Mouse (Mus musculus): ENCODE measurements at regions not wholly inside any gene's neighbourhood (a gene's known extent, or its start where the extent isn't known, plus 50 kb on each side); places are given as distances from the start of the nearest gene placed in this dataset.

DNA sequence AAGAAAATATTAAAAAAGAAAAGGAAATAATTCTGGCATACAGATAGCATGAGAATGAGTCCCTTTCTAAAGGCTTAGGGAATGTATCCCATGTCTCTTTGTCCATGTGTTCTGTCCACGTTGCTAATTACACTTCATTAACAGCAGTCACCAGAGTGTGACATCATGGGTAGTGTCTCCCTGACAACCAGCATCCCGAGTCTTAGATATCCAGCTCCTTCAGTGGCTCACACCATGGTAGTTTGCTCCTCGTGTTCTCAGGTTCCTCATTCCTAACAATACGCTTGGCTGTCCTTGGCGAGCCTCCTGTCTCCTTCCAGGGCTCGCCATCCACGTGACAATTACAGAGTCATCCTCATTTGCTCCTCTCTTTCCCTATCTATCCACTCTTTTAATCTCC lies 388.1 kb upstream of the Dynlrb2 start:
- no peak for DNase-seq

DNA sequence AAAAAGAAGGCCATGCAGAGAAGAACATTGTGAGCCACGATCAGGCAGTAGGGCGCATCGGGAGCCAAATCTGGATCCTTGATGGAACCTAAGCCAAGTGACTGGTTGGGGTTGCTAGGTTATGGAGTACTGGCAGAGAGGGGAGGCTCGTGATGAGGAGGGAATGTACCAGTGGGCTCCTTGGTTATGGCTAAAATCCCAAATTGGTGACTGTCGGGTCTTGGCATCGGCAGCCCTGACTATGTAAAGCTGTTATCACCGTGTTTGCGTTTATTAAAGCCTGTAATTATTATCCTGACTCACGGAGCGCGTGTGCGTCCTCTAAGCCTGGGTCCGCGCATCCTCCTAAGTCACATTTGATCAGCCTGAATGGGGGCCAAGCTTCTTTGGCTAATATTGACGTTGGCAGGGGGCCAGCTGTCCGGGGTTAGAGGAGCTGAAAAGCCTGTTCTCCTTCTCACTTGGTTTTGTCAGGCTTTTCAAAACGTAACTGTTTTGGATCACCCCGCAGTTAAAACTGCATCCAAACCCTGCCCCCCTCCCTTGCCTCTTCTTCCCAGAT lies 388.9 kb upstream of the Dynlrb2 start:
- peak; percentile 78 for DNase-seq

DNA sequence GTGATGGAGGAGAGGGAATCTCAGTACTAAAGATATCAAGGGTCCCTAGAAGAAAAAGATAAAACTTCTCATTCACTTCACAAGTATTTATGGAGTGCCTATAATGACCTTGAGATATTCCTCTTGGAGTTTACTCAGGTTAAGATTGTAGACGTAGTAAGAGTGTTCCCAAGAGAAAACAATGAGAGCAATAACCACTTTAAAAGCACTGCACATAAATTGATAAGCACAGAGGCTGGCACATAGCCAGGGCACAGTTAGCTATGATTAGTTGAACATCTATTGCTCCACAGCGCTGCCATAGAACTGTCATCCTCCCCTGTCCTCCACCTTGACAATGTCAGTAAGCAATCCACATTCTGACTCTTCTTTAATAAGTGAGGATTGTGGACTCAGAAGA lies 389.8 kb upstream of the Dynlrb2 start:
- no peak for DNase-seq

DNA sequence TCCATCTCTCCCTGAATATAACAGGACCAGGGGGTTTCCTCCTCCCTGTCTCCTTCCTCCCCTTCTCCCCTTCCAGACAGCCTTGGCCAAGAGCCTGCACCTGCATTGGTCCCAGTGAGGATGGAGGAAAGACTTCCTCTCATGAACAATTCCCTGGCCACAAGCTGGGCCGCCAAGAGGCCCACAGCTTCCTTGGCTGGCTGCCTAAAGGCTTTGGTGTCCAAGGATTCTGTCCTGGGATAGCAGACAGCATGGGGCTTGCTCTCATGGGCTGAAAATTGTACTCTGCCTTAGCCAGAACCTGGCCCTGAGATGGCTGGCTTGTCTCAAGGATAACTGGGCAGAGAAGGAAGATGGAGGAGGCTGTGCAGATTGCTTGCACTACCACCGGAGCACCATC lies 390.3 kb upstream of the Dynlrb2 start:
- DNase-seq = peak; percentile 68

DNA sequence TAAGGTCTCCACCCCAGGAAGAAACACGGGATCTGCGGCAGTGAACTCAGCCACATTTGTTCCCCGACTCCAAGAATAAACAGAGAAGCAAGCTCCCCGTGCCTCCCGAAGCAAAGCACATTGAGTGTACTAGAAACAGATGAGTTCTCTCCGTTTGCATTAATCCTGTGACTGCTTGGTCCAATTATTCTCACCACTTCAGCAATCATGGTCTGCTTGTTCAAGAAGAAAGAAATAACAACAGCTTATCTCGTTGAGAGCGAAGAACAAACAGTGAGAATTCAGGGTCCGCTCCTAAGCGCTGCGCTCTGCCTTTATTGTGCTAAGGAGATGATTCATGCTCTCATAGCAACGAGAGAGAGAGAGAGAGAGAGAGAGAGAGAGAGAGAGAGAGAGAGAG lies 393.6 kb upstream of the Dynlrb2 start:
- no peak for DNase-seq

DNA sequence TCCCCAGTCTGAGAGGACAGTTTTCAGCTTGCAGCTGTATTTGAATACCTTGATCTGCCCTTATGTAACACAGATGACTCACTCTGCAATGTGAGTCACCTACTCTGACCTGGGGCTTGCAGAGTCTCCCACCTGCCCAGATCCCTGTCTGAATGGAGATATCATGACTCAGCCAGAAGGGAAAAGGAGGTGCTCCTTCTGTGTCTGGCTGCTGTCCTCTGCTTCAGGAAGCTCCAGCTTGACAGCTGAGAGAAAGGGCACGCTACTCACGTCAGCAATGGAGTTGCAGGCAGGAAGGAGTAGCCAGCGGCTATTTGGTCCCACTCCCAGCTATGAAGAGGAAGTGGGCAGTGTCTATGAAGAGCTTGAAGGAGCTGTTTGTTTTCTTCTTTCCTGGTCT lies 389.1 kb upstream of the Maf start:
- DNase-seq = no peak

DNA sequence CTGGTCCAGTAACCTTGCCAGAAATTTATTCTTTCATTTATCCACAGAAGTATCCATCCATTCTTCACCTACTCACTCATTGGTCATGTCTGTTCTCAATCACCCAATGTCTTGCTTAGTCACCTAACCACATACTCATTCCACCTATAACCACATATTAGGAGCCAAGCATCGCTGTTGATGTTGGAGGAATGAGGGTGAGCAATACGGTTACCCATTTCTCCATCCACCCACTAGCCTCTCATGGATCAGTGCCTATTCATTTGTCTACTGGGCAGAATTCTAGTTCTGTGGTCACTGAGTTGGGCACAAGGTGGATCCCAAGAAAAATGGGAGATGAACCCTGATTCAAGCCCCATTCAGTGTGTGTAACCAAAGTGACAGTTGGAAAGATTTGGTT lies 375.6 kb upstream of the Maf start:
- no peak for DNase-seq

DNA sequence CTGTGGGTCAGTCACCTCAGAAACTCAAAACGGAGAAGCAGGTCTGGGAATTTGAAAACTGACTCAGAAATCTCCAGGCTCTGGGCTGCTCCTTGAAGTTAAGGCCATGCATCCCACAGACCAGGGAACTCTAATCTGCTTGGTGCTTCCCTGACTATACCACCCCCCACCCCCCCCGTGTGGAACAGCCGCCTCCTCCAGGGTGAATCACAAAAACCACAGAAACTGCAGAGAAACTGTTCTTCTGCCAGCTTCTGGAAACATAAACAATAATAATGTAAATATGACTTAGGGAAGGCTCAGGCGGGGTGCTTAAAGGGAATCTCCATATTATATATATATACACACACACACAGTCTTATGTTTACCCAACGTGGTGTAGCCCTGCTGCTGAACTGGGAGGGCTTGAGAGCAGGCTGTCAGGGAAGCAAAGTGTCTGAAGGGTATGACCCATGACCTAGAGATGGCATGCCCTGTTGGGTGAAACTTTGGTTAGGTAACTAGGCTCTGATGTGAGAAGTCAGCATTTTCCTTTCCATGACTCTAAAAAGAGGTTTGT lies 371.3 kb upstream of the Maf start:
- DNase-seq = no peak

DNA sequence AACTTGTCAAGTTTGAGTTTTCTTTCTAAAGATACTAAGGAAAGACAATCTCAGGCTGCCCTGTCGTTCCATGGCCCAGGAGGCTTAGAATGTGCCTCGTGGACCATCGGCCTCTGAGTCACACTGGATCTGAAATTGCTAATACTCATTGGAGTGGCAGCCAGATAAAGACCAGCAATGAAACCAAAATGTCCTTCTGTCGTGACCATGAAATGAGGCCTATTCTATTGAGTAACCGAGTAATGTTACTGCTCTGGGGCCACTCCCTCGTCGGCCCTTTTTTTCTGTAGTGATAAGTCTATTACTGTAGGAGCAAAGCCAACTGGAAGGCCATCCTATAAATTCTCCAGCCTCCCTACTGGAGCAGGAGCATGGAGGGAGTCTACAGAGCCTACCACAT lies 363.9 kb upstream of the Maf start:
- no peak for DNase-seq

DNA sequence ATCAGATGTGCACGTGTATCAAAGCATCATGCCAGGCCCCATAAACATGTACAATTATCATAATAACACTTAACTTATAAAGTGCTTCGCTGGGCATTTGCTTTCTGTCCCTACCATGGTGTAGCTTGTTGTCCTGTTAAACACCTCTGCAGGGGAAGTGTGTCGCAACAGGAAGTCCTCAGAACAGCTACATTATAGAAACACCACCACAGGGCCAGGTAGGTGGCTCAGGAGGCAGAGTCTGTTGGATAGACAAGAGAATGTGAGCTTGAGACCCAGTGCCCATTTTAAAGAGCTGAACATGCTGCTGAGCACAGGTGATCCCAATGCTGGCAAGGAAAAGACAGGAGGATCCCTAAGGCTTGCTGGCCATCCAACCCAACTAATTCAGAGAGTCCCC lies 361.9 kb upstream of the Maf start:
- no peak for DNase-seq

DNA sequence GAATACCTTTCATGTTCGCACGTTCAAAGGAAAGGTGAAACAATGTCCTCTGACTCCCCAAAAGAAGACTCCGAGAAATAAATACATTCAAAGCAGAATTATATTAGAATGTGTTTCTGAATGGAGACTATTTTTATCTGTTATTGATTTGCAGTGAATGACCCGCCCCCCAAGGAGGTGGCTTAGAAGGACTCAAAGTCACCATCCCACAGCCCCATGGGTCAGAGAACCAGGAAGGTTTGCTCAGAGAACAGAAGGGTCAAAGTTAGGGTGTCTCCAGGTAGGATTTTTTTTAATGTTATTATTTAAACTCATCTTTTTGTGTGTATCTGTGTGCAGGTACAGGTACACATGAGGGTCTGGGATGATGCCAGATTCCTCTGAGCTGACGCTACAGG lies 360.4 kb upstream of the Maf start:
- no peak for DNase-seq

DNA sequence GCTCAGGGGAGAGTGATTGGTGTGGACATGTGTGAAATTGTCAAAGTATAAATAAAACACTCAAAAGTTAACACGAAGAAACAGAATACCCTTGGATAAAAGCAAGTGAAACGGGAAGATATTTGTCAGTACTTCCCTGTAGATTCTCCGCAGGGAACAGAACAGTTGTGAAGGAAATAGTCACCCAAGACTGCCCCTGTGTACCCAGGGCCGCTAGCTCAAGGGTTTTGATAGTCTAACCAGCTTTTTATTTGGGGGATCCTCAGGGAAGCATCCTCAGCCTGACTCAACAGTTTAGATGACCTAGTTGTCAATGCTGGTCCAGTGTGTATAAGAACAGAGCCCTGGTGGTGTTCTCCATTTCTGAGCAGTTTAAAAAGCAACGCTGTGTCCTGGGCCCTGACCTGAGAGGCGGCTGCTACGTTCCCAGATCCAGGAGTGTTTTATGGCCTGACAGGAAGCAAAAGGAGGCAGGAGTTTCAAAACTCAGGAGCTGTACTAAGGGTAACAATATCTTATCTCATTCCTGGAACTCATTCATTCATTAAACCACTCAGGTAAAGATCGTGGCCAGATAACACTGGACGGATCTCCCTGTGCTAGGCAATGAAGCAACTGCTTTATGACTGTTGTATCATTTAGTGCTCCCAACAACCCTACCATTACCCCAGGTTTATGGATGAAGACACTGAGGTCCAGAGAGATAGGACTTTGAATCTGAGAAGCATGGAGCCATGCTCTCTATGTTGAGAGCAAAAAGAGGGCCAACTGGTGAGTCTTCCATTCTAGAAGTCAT lies 359.8 kb upstream of the Maf start:
- no peak for DNase-seq

DNA sequence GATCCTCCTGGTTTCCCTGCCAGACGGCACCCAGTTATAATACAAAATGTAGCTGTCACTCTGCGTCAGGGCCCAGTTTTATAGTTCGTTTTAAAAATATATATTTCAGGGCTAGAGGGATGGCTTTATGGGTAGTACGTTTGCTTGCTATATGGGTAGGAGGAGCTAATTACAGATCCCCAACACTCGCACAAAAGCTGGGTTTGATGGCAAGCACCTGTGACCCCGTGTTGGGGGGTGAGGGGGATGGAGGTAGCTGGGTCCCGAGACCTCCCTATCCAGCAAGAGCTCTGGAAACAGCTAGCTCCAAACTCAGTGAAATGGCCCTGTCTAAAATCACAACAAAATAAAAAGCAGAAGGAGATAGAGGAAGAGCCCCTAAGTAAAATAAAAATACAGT lies 358.3 kb upstream of the Maf start:
- no peak for DNase-seq

DNA sequence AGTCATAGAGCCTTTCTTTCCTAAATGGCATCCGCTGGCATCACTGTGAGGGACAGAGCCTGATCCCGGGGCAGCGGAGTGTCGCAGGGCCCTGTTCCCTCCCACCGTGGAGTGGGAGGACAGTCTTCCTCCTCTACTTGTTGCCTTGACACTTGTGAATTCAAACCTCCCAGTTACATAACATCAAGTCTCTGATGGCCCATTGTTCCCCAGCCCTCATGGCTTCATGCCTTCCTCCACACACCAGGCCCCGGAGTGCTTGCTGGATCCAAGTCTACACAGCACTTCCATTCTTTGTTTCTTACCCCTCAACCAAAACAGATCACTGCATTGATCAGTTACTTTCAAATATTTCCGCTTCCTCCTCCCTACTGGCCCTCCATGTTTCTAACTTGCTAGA lies 357.7 kb upstream of the Maf start:
- no peak for DNase-seq

DNA sequence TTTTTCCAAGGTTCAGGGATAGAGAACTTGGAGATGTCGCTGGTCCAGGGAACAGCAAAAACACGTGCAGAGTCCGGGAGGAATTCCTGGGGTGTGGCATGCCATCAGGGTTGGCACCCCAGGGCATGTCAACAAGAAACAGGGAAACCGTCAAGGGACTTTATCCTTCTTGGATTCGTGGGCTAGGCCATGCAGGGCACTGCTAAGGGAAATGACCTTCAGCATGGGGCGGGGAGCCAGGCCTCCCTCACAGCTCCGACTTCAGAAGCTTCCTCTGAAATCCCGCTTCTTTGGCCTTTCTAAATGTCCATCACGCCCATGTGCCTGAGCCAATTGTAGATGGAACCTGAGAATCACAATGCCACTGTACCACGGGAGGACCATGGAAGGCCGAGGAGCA lies 357.0 kb upstream of the Maf start:
- no peak for DNase-seq

DNA sequence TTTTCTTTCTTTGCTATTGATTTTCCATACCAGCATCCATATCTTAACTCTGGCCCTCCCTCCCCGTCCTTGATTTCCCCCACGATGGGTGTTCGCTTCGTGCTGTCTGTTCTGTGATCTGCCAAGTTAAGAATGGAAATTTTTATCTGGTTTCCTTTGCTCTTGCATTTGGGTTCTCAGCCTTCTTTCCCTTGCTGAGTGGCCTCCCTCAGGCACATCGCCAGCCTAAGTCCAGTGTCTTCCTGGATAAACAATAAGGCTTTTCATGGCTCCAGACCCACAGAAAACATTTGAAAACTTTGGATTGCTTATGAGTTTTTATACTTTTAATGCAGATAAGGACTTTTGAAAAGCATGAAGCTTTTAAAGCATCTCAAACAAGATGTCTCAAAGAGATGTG lies 355.9 kb upstream of the Maf start:
- peak; percentile 12 for DNase-seq

DNA sequence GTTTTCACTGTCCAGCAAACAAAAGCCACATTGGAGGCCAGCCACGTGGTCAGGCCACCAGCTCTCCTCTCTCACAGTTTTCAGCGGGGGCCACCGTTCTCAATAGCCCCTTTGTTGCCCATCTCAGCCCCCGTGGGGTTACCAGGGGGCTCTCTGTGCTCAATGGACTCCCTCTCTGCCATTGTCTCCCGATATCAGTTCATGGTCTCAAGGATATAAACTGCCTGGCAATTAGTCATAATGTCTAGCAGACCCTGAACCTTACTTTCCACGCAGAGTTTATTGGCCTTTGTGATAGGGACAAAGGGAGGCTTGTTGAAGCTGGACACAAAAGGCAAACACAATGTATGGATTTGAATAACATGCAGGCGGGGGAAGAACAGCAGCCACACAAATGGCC lies 345.9 kb upstream of the Maf start:
- no peak for DNase-seq

DNA sequence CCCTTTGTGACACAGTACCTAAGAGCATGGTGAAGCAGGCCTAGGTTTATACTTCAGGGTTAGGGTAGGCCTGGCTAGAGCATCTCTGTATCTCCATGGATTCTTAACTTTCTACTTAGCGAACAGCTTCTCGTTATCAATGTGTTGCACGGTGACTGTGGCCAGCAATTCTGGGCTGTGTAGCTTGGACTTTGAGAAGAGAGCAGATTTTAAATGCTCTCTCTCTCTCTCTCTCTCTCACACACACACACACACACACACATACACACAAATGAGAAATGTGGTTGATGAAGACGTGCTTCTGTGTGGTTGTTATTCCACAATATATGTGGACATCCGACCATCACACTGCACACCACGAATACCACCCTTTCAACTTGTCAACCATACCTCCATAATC lies 345.4 kb upstream of the Maf start:
- DNase-seq = no peak

DNA sequence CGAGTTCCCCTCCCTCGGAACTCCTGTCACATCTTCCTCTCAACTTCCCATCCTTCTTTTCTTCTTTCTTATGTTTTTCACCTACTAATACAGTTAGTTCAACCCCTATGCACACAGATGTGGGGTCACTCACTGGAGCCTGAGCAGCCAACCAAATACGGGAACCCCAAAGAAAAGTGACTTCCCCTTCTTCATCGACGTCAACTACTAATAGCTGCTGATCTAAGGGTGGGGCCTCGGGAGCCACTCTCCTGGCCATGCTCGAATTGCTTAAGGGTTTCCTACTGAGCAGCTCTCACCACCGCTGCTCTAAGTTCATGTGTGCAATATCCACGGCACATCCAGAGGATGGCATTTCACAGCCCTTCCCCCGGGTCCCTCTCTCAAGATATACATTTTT lies 340.9 kb upstream of the Maf start:
- no peak for DNase-seq

DNA sequence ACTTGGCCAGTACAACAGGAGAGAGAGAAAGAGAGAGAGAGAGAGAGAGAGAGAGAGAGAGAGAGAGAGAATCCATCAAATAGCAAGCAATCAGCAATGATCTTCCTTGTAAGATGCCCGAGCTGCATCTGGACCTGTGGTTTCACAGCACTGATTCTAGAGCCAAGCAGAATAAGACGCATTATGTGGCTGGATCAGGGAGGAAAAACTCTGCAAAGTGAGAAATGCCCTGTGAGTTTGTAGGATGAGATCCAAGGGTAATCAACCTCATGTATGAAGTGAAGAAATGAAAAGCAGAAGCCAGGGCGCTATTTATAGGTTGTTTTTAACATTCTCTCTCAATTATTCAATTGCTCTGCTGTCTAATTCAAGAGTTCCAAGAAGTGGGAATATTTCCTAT lies 339.3 kb upstream of the Maf start:
- no peak for DNase-seq

DNA sequence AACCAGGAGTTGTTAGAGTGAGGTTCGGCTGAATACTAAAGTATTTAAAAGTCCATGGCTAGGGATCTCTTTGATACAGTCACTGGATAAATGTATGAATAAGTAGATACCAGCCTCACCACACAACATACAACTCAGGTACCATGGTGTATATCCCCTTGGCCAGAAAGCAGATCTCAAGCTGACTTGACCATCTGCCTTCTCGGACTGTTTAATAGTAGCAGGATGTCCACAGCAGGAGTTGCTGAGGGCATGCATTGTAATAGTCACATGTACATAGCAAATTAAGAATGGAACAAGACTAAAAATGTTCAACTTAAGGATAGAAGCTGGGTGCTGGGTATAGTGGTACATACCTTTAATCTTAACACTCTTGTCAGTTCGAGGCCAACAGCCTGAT lies 337.9 kb upstream of the Maf start:
- DNase-seq = no peak

DNA sequence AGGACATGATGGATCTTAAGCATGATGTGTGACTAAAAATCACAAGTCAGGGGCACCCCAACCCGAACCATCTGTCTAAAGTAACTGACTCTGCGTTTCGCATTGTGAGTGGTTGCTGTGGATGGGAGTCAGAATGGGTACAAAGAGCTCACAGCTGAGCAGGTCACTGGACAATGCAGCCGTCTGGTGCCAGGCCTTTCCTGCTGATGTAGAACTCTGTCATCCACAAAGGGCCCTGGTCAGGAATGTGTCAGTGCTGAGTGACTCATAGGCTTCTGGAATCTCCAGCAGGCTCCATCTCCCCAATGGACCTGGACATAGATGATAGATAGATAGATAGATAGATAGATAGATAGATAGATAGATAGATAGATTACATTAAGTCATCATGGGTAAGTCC lies 335.8 kb upstream of the Maf start:
- DNase-seq = no peak

DNA sequence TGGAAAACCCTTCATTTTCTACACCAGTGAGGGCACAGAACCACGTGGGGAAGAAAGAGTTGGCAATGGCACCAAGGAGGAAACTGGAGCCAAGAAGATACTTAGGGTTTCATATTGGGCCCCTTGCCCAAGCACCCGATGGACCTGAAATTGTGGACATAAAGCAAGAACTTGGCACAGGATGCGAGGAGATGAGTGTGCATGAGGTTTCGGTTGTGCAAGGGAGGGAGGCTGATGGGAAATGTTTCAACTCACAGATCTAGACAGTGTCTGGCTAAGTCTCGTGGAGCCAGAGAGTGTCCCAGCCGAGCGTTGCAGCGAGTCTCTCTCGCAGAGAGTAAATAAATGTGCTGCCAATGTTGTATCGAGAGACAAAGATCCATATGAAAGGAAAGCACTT lies 323.4 kb upstream of the Maf start:
- no peak for DNase-seq

DNA sequence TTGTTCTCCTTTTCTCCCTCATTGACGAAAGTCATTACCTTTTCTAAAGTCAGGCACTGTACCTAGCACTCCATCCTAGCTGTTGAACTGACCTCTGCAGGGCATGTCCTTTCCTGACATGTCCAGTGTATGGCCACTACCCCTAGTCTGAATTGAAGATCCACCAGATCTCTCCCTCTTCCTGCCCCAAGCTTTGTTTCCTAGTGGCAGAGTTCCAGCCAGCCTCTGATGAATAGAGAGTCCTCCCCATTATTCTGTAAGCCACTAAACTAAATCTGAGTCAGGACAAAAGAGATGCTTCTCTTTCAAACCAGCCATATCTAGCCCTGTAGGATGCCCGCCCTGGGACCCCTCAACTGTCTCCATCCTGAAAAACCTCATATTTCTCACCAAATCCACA lies 317.7 kb upstream of the Maf start:
- no peak for DNase-seq

DNA sequence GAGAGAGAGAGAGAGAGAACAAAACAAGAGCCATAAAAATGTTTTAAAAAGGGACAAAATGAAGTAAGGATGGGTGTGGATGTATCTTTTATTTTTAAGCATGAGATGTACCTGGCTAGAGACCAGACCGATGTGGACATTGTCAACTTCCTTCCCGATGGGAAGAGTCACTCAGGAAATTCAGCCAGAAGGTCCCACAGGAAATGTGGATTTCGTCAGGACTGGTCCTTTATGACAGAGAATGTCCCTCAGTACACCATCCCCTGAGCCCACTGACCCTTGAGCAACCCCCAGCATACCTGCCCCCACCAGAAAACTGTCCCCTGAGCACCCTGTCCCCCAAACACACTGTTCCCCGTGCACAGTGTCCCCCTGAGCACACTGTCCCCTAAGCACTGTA lies 317.2 kb upstream of the Maf start:
- DNase-seq = no peak
